Mouse (Mus musculus) E14TG2a.4 (cell line): ENCODE measurements at regions not wholly inside any gene's neighbourhood (a gene's known extent, or its start where the extent isn't known, plus 50 kb on each side); places are given as distances from the start of the nearest gene placed in this dataset.

Experiments used
- H3K27me3 ChIP-seq: 2 replicates; pipeline ENCODE4 v1.6.1; 2014; ENCODE audit warnings: low read length, control low read depth; ENCODE audit not compliant: insufficient read depth
- H3K36me3 ChIP-seq: 2 replicates; pipeline ENCODE4 v1.6.1; 2014; ENCODE audit warnings: low read length, control low read depth; ENCODE audit not compliant: insufficient read depth
- H3K4me1 ChIP-seq: replicated peaks from 2 replicates; pipeline ENCODE4 v1.6.1; 2014; ENCODE audit warnings: low read depth, low read length, control low read depth
- H3K4me3 ChIP-seq: replicated peaks from 2 replicates; pipeline ENCODE4 v1.5.1; 2014; ENCODE audit warnings: mild to moderate bottlenecking, low read length
- H3K9me3 ChIP-seq: 2 replicates; pipeline ENCODE4 v1.6.1; 2014; ENCODE audit warnings: low read length, control low read depth
- CTCF ChIP-seq: conservative IDR thresholded peaks from 2 replicates; pipeline ENCODE4 v1.5.1; 2014; ENCODE audit warnings: low read length
- NANOG ChIP-seq: IDR thresholded peaks from 2 replicates; pipeline ENCODE4 v1.6.1; 2014; ENCODE audit warnings: borderline replicate concordance, low read length, mixed read lengths
- POU5F1 ChIP-seq: IDR thresholded peaks from 2 replicates; pipeline ENCODE4 v1.6.1; 2014; ENCODE audit warnings: low read length, borderline replicate concordance

- no peak for TF ChIP-seq NANOG
- TF ChIP-seq POU5F1: no peak
- TF ChIP-seq CTCF: no peak
- Histone ChIP-seq H3K36me3 (no peaks in the 10 kb centered on the region), H3K4me1 (peaks cover 13% of the 10 kb centered on the region), H3K4me3 (no peak overlapping the region), H3K27me3 (peaks cover 22% of the 10 kb centered on the region), H3K9me3 (peaks cover 15% of the 10 kb centered on the region)
Observed at GRCm38 (mm10) chr9:118253829-118254228, 103.9 kb upstream of the Cmc1 start.

- Histone ChIP-seq H3K4me1 (peaks cover 13% of the 10 kb centered on the region), H3K4me3 (no peak overlapping the region), H3K27me3 (peaks cover 27% of the 10 kb centered on the region), H3K36me3 (no peaks in the 10 kb centered on the region), H3K9me3 (peaks cover under 1% of the 10 kb centered on the region; the same call in 1 of the 2 replicates)
- TF ChIP-seq POU5F1 (no peak), CTCF (no peak), NANOG (peak; percentile 53; the same call in 1 of the 2 replicates)
Observed at GRCm38 (mm10) chr9:118255200-118255733, 105.3 kb upstream of the Cmc1 start.

GRCm38 (mm10) chr9:118255751-118256266, 105.8 kb upstream of the Cmc1 start:
- H3K4me1 ChIP-seq: peaks cover 13% of the 10 kb centered on the region
- no peak for TF ChIP-seq NANOG
- no peak for TF ChIP-seq CTCF
- no peak for TF ChIP-seq POU5F1
- H3K9me3 ChIP-seq: no peaks in the 10 kb centered on the region
- no peak overlapping the region for H3K4me3 ChIP-seq
- peaks cover 27% of the 10 kb centered on the region for H3K27me3 ChIP-seq
- no peaks in the 10 kb centered on the region for H3K36me3 ChIP-seq

- TF ChIP-seq POU5F1: no peak
- TF ChIP-seq CTCF: no peak
Observed at GRCm38 (mm10) chr9:118266298-118266697, 116.3 kb upstream of the Cmc1 start.

GRCm38 (mm10) chr9:118271681-118272080, 121.7 kb upstream of the Cmc1 start:
- Histone ChIP-seq H3K4me1 (no peaks in the 10 kb centered on the region), H3K4me3 (no peak overlapping the region), H3K27me3 (0 out of 2 replicates have a peak, but pooled peaks cover 3% of the 10 kb centered on the region), H3K36me3 (no peaks in the 10 kb centered on the region), H3K9me3 (peaks cover 7% of the 10 kb centered on the region)
- TF ChIP-seq CTCF (no peak), NANOG (no peak)

More at GRCm38 (mm10) chr9:118266298-118266697, 116.3 kb upstream of the Cmc1 start:
- Histone ChIP-seq H3K9me3 (no peaks in the 10 kb centered on the region), H3K27me3 (0 out of 2 replicates have a peak, but pooled peaks cover 3% of the 10 kb centered on the region), H3K4me1 (peaks cover 17% of the 10 kb centered on the region), H3K4me3 (no peak overlapping the region), H3K36me3 (no peaks in the 10 kb centered on the region)

- TF ChIP-seq POU5F1 (no peak), NANOG (no peak), CTCF (no peak)
- H3K36me3 ChIP-seq: no peaks in the 10 kb centered on the region
- no peaks in the 10 kb centered on the region for H3K4me1 ChIP-seq
- H3K27me3 ChIP-seq: 0 out of 2 replicates have a peak, but pooled peaks cover 3% of the 10 kb centered on the region
- H3K9me3 ChIP-seq: peaks cover 19% of the 10 kb centered on the region
- no peak overlapping the region for H3K4me3 ChIP-seq
Observed at GRCm38 (mm10) chr9:118272713-118273407, 122.9 kb upstream of the Cmc1 start.

- H3K36me3 ChIP-seq: no peaks in the 10 kb centered on the region
- peaks cover 5% of the 10 kb centered on the region for H3K4me1 ChIP-seq
- H3K27me3 ChIP-seq: 0 out of 2 replicates have a peak, but pooled peaks cover 2% of the 10 kb centered on the region
- no peak for TF ChIP-seq NANOG
- no peak overlapping the region for H3K4me3 ChIP-seq
- H3K9me3 ChIP-seq: no peaks in the 10 kb centered on the region
Observed at GRCm38 (mm10) chr9:118285481-118285880, 135.5 kb upstream of the Cmc1 start.

GRCm38 (mm10) chr9:118287606-118288005, 137.6 kb upstream of the Cmc1 start:
- no peak overlapping the region for H3K4me3 ChIP-seq
- H3K4me1 ChIP-seq: peaks cover 5% of the 10 kb centered on the region
- TF ChIP-seq POU5F1 (no peak), NANOG (no peak), CTCF (no peak)
- no peaks in the 10 kb centered on the region for H3K36me3 ChIP-seq
- H3K27me3 ChIP-seq: 0 out of 2 replicates have a peak, but pooled peaks cover 2% of the 10 kb centered on the region
- H3K9me3 ChIP-seq: no peaks in the 10 kb centered on the region

GRCm38 (mm10) chr9:118292836-118293235, 142.9 kb upstream of the Cmc1 start:
- H3K4me3 ChIP-seq: no peak overlapping the region

More at GRCm38 (mm10) chr9:118292836-118293235, 142.9 kb upstream of the Cmc1 start:
- no peak for TF ChIP-seq POU5F1
- no peak for TF ChIP-seq NANOG
- TF ChIP-seq CTCF: no peak
- Histone ChIP-seq H3K9me3 (no peaks in the 10 kb centered on the region), H3K27me3 (no peaks in the 10 kb centered on the region), H3K36me3 (no peaks in the 10 kb centered on the region), H3K4me1 (0 out of 2 replicates have a peak, but pooled peaks cover 2% of the 10 kb centered on the region)
